Mouse (Mus musculus) liver, postnatal 0 days (tissue): ENCODE measurements around the gene Fkbp8.

Source experiments
- CTCF ChIP-seq: sonication (generic); IDR thresholded peaks from 2 replicates; pipeline ENCODE4 v1.5.1; 2016; ENCODE audit warnings: antibody characterized with exemption, low read depth
- EP300 ChIP-seq: IDR thresholded peaks from 2 replicates; pipeline ENCODE4 v1.6.1; 2016; ENCODE audit warnings: antibody characterized with exemption, low read depth, mild to moderate bottlenecking

DNA sequence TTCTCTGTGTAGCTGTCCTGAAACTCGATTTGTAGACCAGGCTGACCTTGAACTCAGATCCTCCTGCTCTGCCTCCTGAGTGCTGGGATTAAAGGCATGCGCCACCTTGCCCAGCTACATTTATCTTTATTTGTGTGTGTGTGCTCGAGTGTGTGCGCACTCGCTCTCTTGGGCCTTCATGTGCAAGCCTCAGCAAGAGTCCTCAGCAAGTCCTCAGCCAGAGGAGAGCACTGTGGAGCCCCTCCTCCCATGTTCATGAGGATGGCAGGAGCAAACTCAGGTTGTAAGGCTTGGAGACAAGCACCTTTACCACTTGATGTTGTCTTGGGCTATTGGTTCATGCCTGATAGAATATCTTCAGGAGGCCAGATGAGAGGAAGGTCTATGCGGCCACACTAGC is 20.2 kb downstream of the Fkbp8 start:
- TF ChIP-seq EP300: no peak
- TF ChIP-seq CTCF: no peak
